Mouse (Mus musculus): ENCODE data around the gene Lipe.

DNA sequence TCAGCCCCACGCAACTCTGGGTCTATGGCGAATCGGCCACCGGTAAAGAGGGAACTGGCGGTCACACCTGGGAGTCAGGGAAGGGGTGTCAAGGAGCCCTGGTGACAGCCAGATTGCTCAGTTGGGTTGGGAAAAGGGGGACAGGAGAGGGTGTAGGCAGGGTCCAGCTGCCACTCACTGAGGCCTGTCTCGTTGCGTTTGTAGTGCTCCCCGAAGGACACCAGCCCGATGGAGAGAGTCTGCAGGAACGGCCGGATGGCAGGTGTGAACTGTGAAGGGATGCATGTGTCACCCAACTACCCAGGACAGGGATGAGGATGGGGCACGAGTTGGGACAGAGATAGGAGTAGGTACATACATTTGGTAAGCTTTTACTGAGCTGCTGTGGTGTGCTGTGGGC, 13.3 kb downstream of the Lipe start:
- TF ChIP-seq GATA1 (IDR thresholded peaks at IDR 0.05; ENCODE audit: low read length), result no peak
- no peak for TF ChIP-seq TAL1 (IDR thresholded peaks at IDR 0.05; ENCODE audit: low read length)
